Comparison of ENCODE assay signal across 7 mouse cellular contexts in the genomic region with DNA sequence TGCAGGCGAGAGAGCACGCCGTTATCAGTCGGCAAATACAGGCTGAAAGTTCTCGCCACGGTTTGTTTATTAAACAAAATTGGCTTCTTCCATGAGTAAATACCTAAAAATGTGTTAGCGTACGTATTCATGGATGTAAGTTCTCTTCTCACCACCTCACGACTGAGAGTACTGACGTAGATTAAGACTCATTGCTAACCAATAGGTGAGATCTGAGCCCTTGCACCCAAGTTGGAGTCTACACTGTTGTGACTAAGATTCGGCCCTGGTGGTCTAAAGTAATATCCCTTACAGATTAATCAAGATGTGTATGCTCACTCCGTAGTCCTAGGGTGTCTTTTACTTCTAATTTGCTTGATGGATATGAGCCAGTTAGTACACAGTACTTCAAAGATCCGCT. TPM values are rescaled to one million over a fixed set of nuclear protein-coding genes. Genes with fewer than 3 reads are reported as not detected.
DNase-seq lines count a peak whose midpoint lies in the region; ATAC-seq and TF ChIP-seq lines count a peak whose summit lies in the region.

No protein-coding gene starts in this region.

- H3K9me3 ChIP-seq in liver, embryonic 15.5 days (replicated peaks) = no peaks in the 10 kb centered on the region
- no peaks in the 10 kb centered on the region for H3K9me3 ChIP-seq in stomach, embryonic 14.5 days (ENCODE audit: control insufficient read depth, low read depth, low read length)

- WGBS in liver, embryonic 15.5 days (ENCODE audit: insufficient replicate concordance) = 5% methylated on average over 13 of the region's 13 CpGs
- 6% methylated on average over 13 of the region's 13 CpGs for WGBS in stomach, embryonic 14.5 days

- H3K27me3 ChIP-seq in testis, adult 2 months (ENCODE audit: control insufficient read depth, insufficient read depth, low read length) = no peaks in the 10 kb centered on the region
- no peaks in the 10 kb centered on the region for H3K27me3 ChIP-seq in liver, embryonic 15.5 days
- no peaks in the 10 kb centered on the region for H3K27me3 ChIP-seq in stomach, embryonic 14.5 days (ENCODE audit: control insufficient read depth, insufficient read depth, low read length)

- DNase-seq in testis, postnatal 14 days (ENCODE audit: low spot score) = no peak
- DNase-seq in brain, adult 2 months (ENCODE audit: low read depth, low spot score) = peak; percentile 36
- peak; percentile 12 for DNase-seq in forelimb bud, embryonic 11.5 days (ENCODE audit: low read depth, low spot score)
- DNase-seq in kidney, adult 18-20 months = no peak

- peak overlapping the region; percentile 88 for H3K9ac ChIP-seq in liver, embryonic 15.5 days
- H3K9ac ChIP-seq in stomach, embryonic 14.5 days (replicated peaks; ENCODE audit: low read depth, low read length) = peak overlapping the region; percentile 77

- no peaks in the 10 kb centered on the region for H3K36me3 ChIP-seq in testis, adult 2 months (ENCODE audit: control insufficient read depth, insufficient read depth, low read length)
- H3K36me3 ChIP-seq in liver, embryonic 15.5 days (replicated peaks) = peaks cover 11% of the 10 kb centered on the region; the same call in 1 of the 2 replicates
- H3K36me3 ChIP-seq in stomach, embryonic 14.5 days (ENCODE audit: control insufficient read depth, insufficient read depth, low read length) = no peaks in the 10 kb centered on the region

- H3K4me2 ChIP-seq in liver, embryonic 15.5 days = peak overlapping the region; percentile 70
- H3K4me2 ChIP-seq in stomach, embryonic 14.5 days (replicated peaks; ENCODE audit: low read depth, low read length) = peak overlapping the region; percentile 51

- ATAC-seq in liver, embryonic 15.5 days (ENCODE audit: insufficient read depth) = no peak
- ATAC-seq in stomach, embryonic 14.5 days (ENCODE audit: insufficient number of reproducible peaks, insufficient read depth, low FRiP score, low read depth) = peak; percentile 16; the same call in 1 of the 2 replicates

- TF ChIP-seq POLR2A in testis, adult 2 months (IDR thresholded peaks at IDR 0.05; ENCODE audit: control insufficient read depth, low read depth, low read length) = no peak

- TF ChIP-seq CTCF in testis, adult 2 months (IDR thresholded peaks at IDR 0.05; ENCODE audit: control insufficient read depth, insufficient read depth, insufficient replicate concordance, low read depth, low read length) = no peak

- no peaks in the 10 kb centered on the region for H3K4me1 ChIP-seq in testis, adult 2 months (ENCODE audit: control insufficient read depth, insufficient read depth, low read length)
- H3K4me1 ChIP-seq in liver, embryonic 15.5 days (replicated peaks) = peaks cover 28% of the 10 kb centered on the region
- H3K4me1 ChIP-seq in stomach, embryonic 14.5 days (ENCODE audit: control insufficient read depth, insufficient read depth, low read length) = peaks cover 3% of the 10 kb centered on the region; the same call in 1 of the 2 replicates

- H3K27ac ChIP-seq in testis, adult 2 months (ENCODE audit: control insufficient read depth, insufficient read depth, low read depth, low read length) = peak overlapping the region; percentile 96
- peak overlapping the region; percentile 100 for H3K27ac ChIP-seq in liver, embryonic 15.5 days (replicated peaks)
- H3K27ac ChIP-seq in stomach, embryonic 14.5 days (ENCODE audit: low read length) = peak overlapping the region; percentile 99

- peak overlapping the region; percentile 100 for H3K4me3 ChIP-seq in testis, adult 2 months (ENCODE audit: control insufficient read depth, low read depth, low read length)
- H3K4me3 ChIP-seq in liver, embryonic 15.5 days (replicated peaks) = peak overlapping the region; percentile 83
- H3K4me3 ChIP-seq in stomach, embryonic 14.5 days (ENCODE audit: low read depth, low read length) = peak overlapping the region; percentile 55

RNA-seq across cellular contexts. Expression of gene Rnpc3, which starts 0.6 kb away (rescaled TPM):
- 7.6 and 11.6 TPM in 2 replicates for polyA plus RNA-seq in testis, adult 2 months (2012; rRNA removed)
- polyA plus RNA-seq in liver, embryonic 15.5 days (2015; fragmentation: Nextera tagmentation; extraction: Ambion mirVana) = 15.4 and 15.5 TPM in 2 replicates
- polyA plus RNA-seq in stomach, embryonic 14.5 days (2014; fragmentation: Nextera tagmentation; extraction: Ambion mirVana) = 40.7 and 45.1 TPM in 2 replicates

RNA-seq across cellular contexts. Expression of gene Amy1, which starts 24.1 kb away (rescaled TPM):
- polyA plus RNA-seq in testis, adult 2 months (2012; rRNA removed) = 4.4 and 7.0 TPM in 2 replicates
- polyA plus RNA-seq in liver, embryonic 15.5 days (2015; fragmentation: Nextera tagmentation; extraction: Ambion mirVana) = 18.5 and 21.0 TPM in 2 replicates
- polyA plus RNA-seq in stomach, embryonic 14.5 days (2014; fragmentation: Nextera tagmentation; extraction: Ambion mirVana) = 1.8 and 2.7 TPM in 2 replicates

Comparison
In these comparisons a context has a peak if more than half of its experiments do, and no peak if none do; other contexts are left out.
1. DNase-seq: peak in brain, adult 2 months (single experiment) and forelimb bud, embryonic 11.5 days (single experiment); none in testis, postnatal 14 days (single experiment) and kidney, adult 18-20 months (single experiment).
2. Peak in every context shown above with its lines, with median percentiles within 50 percentile points of each other: H3K27ac ChIP-seq and H3K4me3 ChIP-seq.